Mouse (Mus musculus) lung, embryonic 14.5 days (tissue): ENCODE measurements at regions not wholly inside any gene's neighbourhood (a gene's known extent, or its start where the extent isn't known, plus 50 kb on each side); places are given as distances from the start of the nearest gene placed in this dataset.

Experiments
- ATAC-seq: fragments of 200-750 bp; cut with Nextera tagmentation; 2 replicates; pipeline ENCODE4 v1.8.0; 2017; ENCODE audit warnings: mild to moderate bottlenecking, moderate TSS enrichment, moderate library complexity; ENCODE audit not compliant: insufficient read depth
- DNase-seq: peaks from one replicate; pipeline ENCODE4 v3.0.0-alpha.2; 2015
- H3K27ac ChIP-seq: fragments of 300-500 bp; sonication (generic); 2 replicates; pipeline ENCODE4 v1.5.1; 2014; ENCODE audit warnings: low read depth, mild to moderate bottlenecking, moderate library complexity
- H3K27me3 ChIP-seq: fragments of 300-500 bp; sonication (generic); 2 replicates; pipeline ENCODE4 v1.6.1; 2014; ENCODE audit warnings: low read length, control low read depth; ENCODE audit not compliant: insufficient read depth
- H3K36me3 ChIP-seq: fragments of 300-500 bp; sonication (generic); 2 replicates; pipeline ENCODE4 v1.6.1; 2014; ENCODE audit warnings: control low read depth; ENCODE audit not compliant: insufficient read depth
- H3K4me1 ChIP-seq: fragments of 300-500 bp; sonication (generic); 2 replicates; pipeline ENCODE4 v1.6.1; 2014; ENCODE audit warnings: antibody characterized with exemption, control low read depth; ENCODE audit not compliant: insufficient read depth
- H3K4me2 ChIP-seq: fragments of 300-500 bp; sonication (generic); 2 replicates; pipeline ENCODE4 v1.6.1; 2014; ENCODE audit warnings: mild to moderate bottlenecking
- H3K4me3 ChIP-seq: fragments of 300-500 bp; sonication (generic); 2 replicates; pipeline ENCODE4 v1.5.1; 2014; ENCODE audit warnings: low read depth, low read length
- H3K9ac ChIP-seq: fragments of 300-500 bp; sonication (generic); 2 replicates; pipeline ENCODE4 v1.6.1; 2014
- H3K9me3 ChIP-seq: fragments of 300-500 bp; sonication (generic); 2 replicates; pipeline ENCODE4 v1.6.1; 2016; ENCODE audit warnings: low read depth, low read length, control low read depth
- CTCF ChIP-seq: IDR thresholded peaks from 2 replicates; pipeline ENCODE4 v1.5.1; 2016; ENCODE audit warnings: antibody characterized with exemption, low read depth
- WGBS: fragments of 180-500 bp; shearing (Covaris S2); extraction: QIAGEN DNeasy Blood & Tissue Kit; methylation state at CpG from one replicate; pipeline ENCODE4 v1.1.7; 2014; 5-methylcytosine and 5-hydroxymethylcytosine counted together

- 79% methylated on average over 3 of the region's 3 CpGs for WGBS
- H3K27ac ChIP-seq, result no peak overlapping the region
- no peaks in the 10 kb centered on the region for H3K36me3 ChIP-seq
- H3K4me1 ChIP-seq, result no peaks in the 10 kb centered on the region
- H3K27me3 ChIP-seq, result no peaks in the 10 kb centered on the region
- H3K4me2 ChIP-seq, result no peak overlapping the region
- TF ChIP-seq CTCF, result no peak
- no peak overlapping the region for H3K4me3 ChIP-seq
- no peak overlapping the region for H3K9ac ChIP-seq
- DNase-seq (no peak), ATAC-seq (no peak)
- no peaks in the 10 kb centered on the region for H3K9me3 ChIP-seq
Observed at GRCm38 (mm10) chr7:66593619-66594018, 95.8 kb downstream of the Asb7 start.

- no peak overlapping the region for H3K27ac ChIP-seq
- H3K4me2 ChIP-seq, result no peak overlapping the region
- no peaks in the 10 kb centered on the region for H3K9me3 ChIP-seq
- no peak overlapping the region for H3K9ac ChIP-seq
- DNase-seq (no peak), ATAC-seq (no peak)
- H3K27me3 ChIP-seq, result no peaks in the 10 kb centered on the region
- WGBS, result 68% methylated on average over 10 of the region's 10 CpGs
- H3K4me3 ChIP-seq, result no peak overlapping the region
- H3K36me3 ChIP-seq, result no peaks in the 10 kb centered on the region
- H3K4me1 ChIP-seq, result no peaks in the 10 kb centered on the region
- no peak for TF ChIP-seq CTCF
Observed at GRCm38 (mm10) chr7:66591594-66592290, 97.7 kb downstream of the Asb7 start.

GRCm38 (mm10) chr7:66586511-66586910, 102.9 kb downstream of the Asb7 start:
- Histone ChIP-seq H3K9me3 (no peaks in the 10 kb centered on the region), H3K4me2 (no peak overlapping the region), H3K36me3 (no peaks in the 10 kb centered on the region), H3K4me3 (no peak overlapping the region), H3K9ac (no peak overlapping the region), H3K27me3 (no peaks in the 10 kb centered on the region), H3K4me1 (no peaks in the 10 kb centered on the region), H3K27ac (no peak overlapping the region)
- DNase-seq, result no peak
- 83% methylated on average over 1 of the region's 1 CpGs for WGBS
- ATAC-seq, result no peak
- TF ChIP-seq CTCF, result no peak

GRCm38 (mm10) chr7:66580687-66581151, 108.7 kb downstream of the Asb7 start:
- H3K27me3 ChIP-seq, result no peaks in the 10 kb centered on the region
- H3K4me3 ChIP-seq, result no peak overlapping the region
- no peak overlapping the region for H3K4me2 ChIP-seq
- no peak for DNase-seq
- WGBS, result 41% methylated on average over 2 of the region's 2 CpGs
- no peaks in the 10 kb centered on the region for H3K4me1 ChIP-seq
- H3K27ac ChIP-seq, result no peak overlapping the region
- no peak overlapping the region for H3K9ac ChIP-seq
- H3K9me3 ChIP-seq, result no peaks in the 10 kb centered on the region
- TF ChIP-seq CTCF, result no peak
- H3K36me3 ChIP-seq, result no peaks in the 10 kb centered on the region
- ATAC-seq, result no peak

GRCm38 (mm10) chr7:66576261-66576660, 113.1 kb downstream of the Asb7 start:
- WGBS, result 83% methylated on average over 7 of the region's 7 CpGs
- H3K27ac ChIP-seq, result no peak overlapping the region
- DNase-seq (no peak), ATAC-seq (no peak)
- H3K4me3 ChIP-seq, result no peak overlapping the region
- H3K9ac ChIP-seq, result no peak overlapping the region
- TF ChIP-seq CTCF, result no peak
- H3K9me3 ChIP-seq, result no peaks in the 10 kb centered on the region
- H3K4me1 ChIP-seq, result no peaks in the 10 kb centered on the region
- no peaks in the 10 kb centered on the region for H3K36me3 ChIP-seq
- no peaks in the 10 kb centered on the region for H3K27me3 ChIP-seq
- H3K4me2 ChIP-seq, result no peak overlapping the region

GRCm38 (mm10) chr7:66571451-66571850, 117.9 kb downstream of the Asb7 start:
- Histone ChIP-seq H3K4me1 (no peaks in the 10 kb centered on the region), H3K9me3 (no peaks in the 10 kb centered on the region), H3K36me3 (no peaks in the 10 kb centered on the region), H3K27ac (no peak overlapping the region), H3K27me3 (no peaks in the 10 kb centered on the region), H3K9ac (no peak overlapping the region), H3K4me2 (no peak overlapping the region), H3K4me3 (no peak overlapping the region)
- ATAC-seq (no peak), DNase-seq (no peak)
- no peak for TF ChIP-seq CTCF
- WGBS, result 64% methylated on average over 5 of the region's 5 CpGs

GRCm38 (mm10) chr7:66547694-66548093, 120.4 kb upstream of the Aldh1a3 start:
- Histone ChIP-seq H3K4me3 (no peak overlapping the region), H3K27me3 (no peaks in the 10 kb centered on the region), H3K27ac (no peak overlapping the region), H3K9ac (no peak overlapping the region), H3K36me3 (no peaks in the 10 kb centered on the region), H3K4me1 (no peaks in the 10 kb centered on the region), H3K9me3 (no peaks in the 10 kb centered on the region), H3K4me2 (no peak overlapping the region)
- WGBS, result 75% methylated on average over 11 of the region's 11 CpGs
- DNase-seq (no peak), ATAC-seq (no peak)
- TF ChIP-seq CTCF, result no peak
